23 mouse cellular contexts compared by ENCODE assay signal in the genomic region with DNA sequence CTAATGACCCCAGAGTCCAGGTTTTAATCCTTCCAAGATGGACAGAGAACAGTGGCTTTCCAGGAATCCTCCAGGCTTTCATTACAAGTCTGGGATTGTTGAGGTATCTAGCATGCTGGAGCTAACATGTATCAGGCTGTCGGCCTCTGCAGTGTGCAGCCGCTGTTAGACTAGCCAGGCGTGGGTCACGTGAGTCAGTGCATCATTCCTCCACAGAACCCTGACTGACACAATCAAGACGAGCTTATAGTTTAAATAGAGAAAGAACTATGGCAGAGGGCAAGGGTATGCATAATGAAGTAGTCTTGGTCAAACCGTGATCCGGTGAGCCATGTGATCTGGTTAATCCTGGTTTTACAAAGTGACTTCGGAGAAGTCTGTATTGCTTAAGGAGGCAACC.
"Had no signal": no experiment of that assay in that cellular context is flagged by ENCODE, and none has a peak within 500 bp of the region (broad histone marks: within the 10 kb centered on the region; RNA-seq: fewer than 3 reads in every experiment).

No protein-coding gene starts in this region.

- H3K4me1 ChIP-seq: kidney, embryonic 15.5 days; liver, embryonic 12.5 days; lung, embryonic 15.5 days; megakaryocyte, embryonic 14.5 days; midbrain, embryonic 12.5 days; neural tube, embryonic 13.5 days; stomach, embryonic 15.5 days had no signal

- H3K36me3 ChIP-seq: kidney, embryonic 15.5 days; limb, embryonic 10.5 days; limb, embryonic 13.5 days; liver, embryonic 12.5 days; liver, embryonic 15.5 days; lung, embryonic 15.5 days; midbrain, embryonic 12.5 days; neural tube, embryonic 13.5 days; stomach, embryonic 15.5 days had no signal

- DNase-seq: kidney, adult 2 months; kidney, postnatal 14 days; kidney, postnatal 4 days; liver; lung, adult 18-20 months; lung, postnatal 10 days; lung, postnatal 36 days; retina, postnatal 1 day; right cerebral cortex, postnatal 25 days; spleen, adult 18-20 months; thymus, postnatal 25 days had no signal

- H3K9me3 ChIP-seq: kidney, embryonic 15.5 days; limb, embryonic 10.5 days; limb, embryonic 13.5 days; liver, embryonic 12.5 days; liver, embryonic 15.5 days; lung, embryonic 15.5 days; megakaryocyte, embryonic 14.5 days; midbrain, embryonic 12.5 days; neural tube, embryonic 13.5 days; stomach, embryonic 15.5 days had no signal

- H3K27me3 ChIP-seq: kidney, embryonic 15.5 days; liver, embryonic 12.5 days; liver, embryonic 15.5 days; lung, embryonic 15.5 days; midbrain, embryonic 12.5 days; neural tube, embryonic 13.5 days; stomach, embryonic 15.5 days had no signal

- H3K27ac ChIP-seq: kidney, embryonic 15.5 days; limb, embryonic 10.5 days; limb, embryonic 13.5 days; liver, embryonic 12.5 days; liver, embryonic 15.5 days; lung, embryonic 15.5 days; midbrain, embryonic 12.5 days; neural tube, embryonic 13.5 days; stomach, embryonic 15.5 days had no signal

- H3K4me2 ChIP-seq: kidney, embryonic 15.5 days; limb, embryonic 13.5 days; liver, embryonic 12.5 days; liver, embryonic 15.5 days; lung, embryonic 15.5 days; midbrain, embryonic 12.5 days; neural tube, embryonic 13.5 days; stomach, embryonic 15.5 days had no signal

- H3K4me3 ChIP-seq: kidney, embryonic 15.5 days; limb, embryonic 10.5 days; limb, embryonic 13.5 days; liver, embryonic 12.5 days; liver, embryonic 15.5 days; lung, embryonic 15.5 days; megakaryocyte, embryonic 14.5 days; midbrain, embryonic 12.5 days; myocyte; neural tube, embryonic 13.5 days; stomach, embryonic 15.5 days had no signal

- H3K9ac ChIP-seq: kidney, embryonic 15.5 days; limb, embryonic 13.5 days; liver, embryonic 12.5 days; liver, embryonic 15.5 days; lung, embryonic 15.5 days; midbrain, embryonic 12.5 days; neural tube, embryonic 13.5 days; stomach, embryonic 15.5 days had no signal

- ATAC-seq: inflammation-experienced regulatory T-cells, adult 6 months; liver, embryonic 12.5 days had no signal
